Mouse (Mus musculus) stomach, postnatal 0 days (tissue): ENCODE measurements around the gene Ttc7.

Source experiments
- CTCF ChIP-seq: IDR thresholded peaks from 2 replicates; pipeline ENCODE4 v1.5.1; 2016; ENCODE audit warnings: antibody characterized with exemption, low read depth, mild to moderate bottlenecking, moderate library complexity
- EP300 ChIP-seq: optimal IDR thresholded peaks from 2 replicates; pipeline ENCODE3; 2016; ENCODE audit warnings: antibody characterized with exemption

GRCm38 (mm10) chr17:87369270-87369759 is 86.6 kb downstream of the Ttc7 start:
- TF ChIP-seq CTCF (no peak), EP300 (no peak)
